31 mouse cellular contexts compared by ENCODE assay signal in the genomic region with DNA sequence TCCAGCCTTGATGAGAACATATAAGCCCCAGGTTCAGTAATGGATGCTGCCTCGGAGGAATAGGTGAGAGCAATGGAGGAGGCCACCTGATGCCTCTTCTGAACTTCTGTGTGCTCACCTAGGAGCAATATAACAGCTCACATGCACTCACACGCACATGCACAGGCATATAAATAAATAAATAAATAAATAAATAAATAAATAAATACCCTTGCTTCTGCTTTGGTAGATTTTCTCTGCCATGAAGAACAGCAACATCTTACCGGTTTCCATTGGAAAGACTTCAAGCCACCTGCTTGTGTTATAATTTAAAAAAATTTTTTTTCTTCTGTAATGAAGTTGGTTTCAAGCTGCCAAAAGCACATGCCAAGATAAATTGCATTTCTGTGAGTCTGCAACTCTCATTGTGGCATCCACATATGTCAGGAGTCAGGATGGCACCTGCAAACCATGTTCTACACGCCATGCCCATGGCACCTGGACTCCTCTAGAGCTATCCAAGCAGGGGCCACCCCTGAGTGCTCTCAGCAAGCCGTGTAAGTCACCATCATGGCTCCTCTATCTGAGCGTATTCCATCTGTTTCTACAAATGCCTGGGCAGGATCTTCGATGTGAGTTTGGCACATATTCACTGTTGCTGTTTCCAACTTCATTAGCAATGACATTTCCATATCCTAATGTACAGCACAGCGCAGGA.
DNase-seq lines count a peak whose midpoint lies in the region; ATAC-seq and TF ChIP-seq lines count a peak whose summit lies in the region.
"Had no signal": no experiment of that assay in that cellular context is flagged by ENCODE, and none has a peak within 500 bp of the region (broad histone marks: within the 10 kb centered on the region; RNA-seq: fewer than 3 reads in every experiment).

No protein-coding gene starts in this region.

- H3K9ac ChIP-seq in hindbrain, postnatal 0 days (replicated peaks; ENCODE audit: low read length), result no peak overlapping the region
- no peak overlapping the region for H3K9ac ChIP-seq in hindbrain, embryonic 14.5 days
- no peak overlapping the region for H3K9ac ChIP-seq in liver, postnatal 0 days (replicated peaks)
- H3K9ac ChIP-seq: embryonic facial prominence, embryonic 12.5 days; heart, embryonic 15.5 days; kidney, embryonic 15.5 days; liver, embryonic 15.5 days; lung, embryonic 15.5 days; neural tube, embryonic 12.5 days had no signal

- no peaks in the 10 kb centered on the region for H3K9me3 ChIP-seq in hindbrain, postnatal 0 days (ENCODE audit: low read length)
- H3K9me3 ChIP-seq in hindbrain, embryonic 14.5 days (ENCODE audit: control insufficient read depth, low read length), result no peaks in the 10 kb centered on the region
- H3K9me3 ChIP-seq in liver, postnatal 0 days (ENCODE audit: low read length), result 0 out of 2 replicates have a peak, but pooled peaks cover 3% of the 10 kb centered on the region
- H3K9me3 ChIP-seq: embryonic facial prominence, embryonic 12.5 days; G1E; heart, embryonic 10.5 days; heart, embryonic 15.5 days; kidney, embryonic 15.5 days; liver, embryonic 15.5 days; lung, embryonic 15.5 days; midbrain, embryonic 10.5 days; neural tube, embryonic 12.5 days had no signal

- no peaks in the 10 kb centered on the region for H3K36me3 ChIP-seq in hindbrain, postnatal 0 days (ENCODE audit: insufficient read depth, low read length)
- no peaks in the 10 kb centered on the region for H3K36me3 ChIP-seq in hindbrain, embryonic 14.5 days (replicated peaks; ENCODE audit: control insufficient read depth, insufficient read depth)
- H3K36me3 ChIP-seq in liver, postnatal 0 days (replicated peaks; ENCODE audit: insufficient read depth, low read length), result no peaks in the 10 kb centered on the region
- H3K36me3 ChIP-seq: embryonic facial prominence, embryonic 12.5 days; G1E; heart, embryonic 10.5 days; heart, embryonic 15.5 days; kidney, embryonic 15.5 days; liver, embryonic 15.5 days; lung, embryonic 15.5 days; midbrain, embryonic 10.5 days; neural tube, embryonic 12.5 days had no signal

- WGBS in hindbrain, postnatal 0 days, result 78% methylated on average over 8 of the region's 8 CpGs
- 90% methylated on average over 8 of the region's 8 CpGs for WGBS in hindbrain, embryonic 14.5 days
- 70% methylated on average over 8 of the region's 8 CpGs for WGBS in liver, postnatal 0 days (ENCODE audit: insufficient replicate concordance)

- H3K4me3 ChIP-seq in hindbrain, postnatal 0 days (ENCODE audit: low read length), result no peak overlapping the region
- H3K4me3 ChIP-seq in hindbrain, embryonic 14.5 days (replicated peaks; ENCODE audit: low read length), result no peak overlapping the region
- H3K4me3 ChIP-seq in liver, postnatal 0 days (ENCODE audit: low read depth, low read length), result no peak overlapping the region
- H3K4me3 ChIP-seq: embryonic facial prominence, embryonic 12.5 days; heart, embryonic 10.5 days; heart, embryonic 15.5 days; kidney, embryonic 15.5 days; liver, embryonic 15.5 days; lung, embryonic 15.5 days; midbrain, embryonic 10.5 days; myocyte; neural tube, embryonic 12.5 days had no signal

- H3K4me2 ChIP-seq in hindbrain, postnatal 0 days (ENCODE audit: low read depth, low read length), result no peak overlapping the region
- no peak overlapping the region for H3K4me2 ChIP-seq in hindbrain, embryonic 14.5 days (replicated peaks)
- H3K4me2 ChIP-seq in liver, postnatal 0 days (ENCODE audit: low read depth, low read length), result no peak overlapping the region
- H3K4me2 ChIP-seq: embryonic facial prominence, embryonic 12.5 days; heart, embryonic 15.5 days; kidney, embryonic 15.5 days; liver, embryonic 15.5 days; lung, embryonic 15.5 days; neural tube, embryonic 12.5 days had no signal

- no peak for TF ChIP-seq EP300 in liver, postnatal 0 days (IDR thresholded peaks at IDR 0.05; ENCODE audit: low read depth)

- no peaks in the 10 kb centered on the region for H3K27me3 ChIP-seq in hindbrain, postnatal 0 days (ENCODE audit: insufficient read depth, low read length)
- no peaks in the 10 kb centered on the region for H3K27me3 ChIP-seq in hindbrain, embryonic 14.5 days (ENCODE audit: control insufficient read depth, insufficient read depth, low read length)
- no peaks in the 10 kb centered on the region for H3K27me3 ChIP-seq in liver, postnatal 0 days (ENCODE audit: insufficient read depth, low read length)
- H3K27me3 ChIP-seq: embryonic facial prominence, embryonic 12.5 days; heart, embryonic 15.5 days; kidney, embryonic 15.5 days; liver, embryonic 15.5 days; lung, embryonic 15.5 days; neural tube, embryonic 12.5 days had no signal

- no peak overlapping the region for H3K27ac ChIP-seq in hindbrain, postnatal 0 days
- H3K27ac ChIP-seq in hindbrain, embryonic 14.5 days, result no peak overlapping the region
- no peak overlapping the region for H3K27ac ChIP-seq in liver, postnatal 0 days (ENCODE audit: low read depth)
- H3K27ac ChIP-seq: embryonic facial prominence, embryonic 12.5 days; heart, embryonic 10.5 days; heart, embryonic 15.5 days; kidney, embryonic 15.5 days; liver, embryonic 15.5 days; lung, embryonic 15.5 days; midbrain, embryonic 10.5 days; neural tube, embryonic 12.5 days had no signal

- no peak for TF ChIP-seq POLR2A in brain, embryonic 14.5 days (IDR thresholded peaks at IDR 0.05; ENCODE audit: borderline replicate concordance, extremely low read depth, insufficient read depth, insufficient read length, poor library complexity, severe bottlenecking)

- no peak for TF ChIP-seq CTCF in hindbrain, postnatal 0 days (IDR thresholded peaks at IDR 0.05; ENCODE audit: low read depth)
- TF ChIP-seq CTCF in brain, embryonic 14.5 days (IDR thresholded peaks at IDR 0.05; ENCODE audit: borderline replicate concordance, extremely low read depth, insufficient read depth, insufficient read length), result no peak
- TF ChIP-seq CTCF in liver, postnatal 0 days (IDR thresholded peaks at IDR 0.05; ENCODE audit: low read depth), result no peak

- DNase-seq in cerebellum, postnatal 14 days, result peak; percentile 12 to 31
- DNase-seq in cerebellum, adult 9-11 months, result no peak
- DNase-seq in hindbrain, postnatal 0 days (ENCODE audit: low spot score), result peak; percentile 8
- no peak for DNase-seq in hindbrain, embryonic 14.5 days (ENCODE audit: low spot score)
- DNase-seq in brain, embryonic 14.5 days (ENCODE audit: low read depth), result peak; percentile 71
- DNase-seq in layer of hippocampus, adult 9-11 months, result peak; percentile 25
- DNase-seq in liver, postnatal 0 days, result no peak
- no peak for DNase-seq in gastrocnemius, postnatal 4 days (ENCODE audit: low spot score in 2 of 2)
- DNase-seq: adrenal gland, adult 8-10 months; cerebellum, adult 2 months; embryo, embryonic 11 days; gastrocnemius, postnatal 14 days; heart, adult 11 months; kidney, adult 11 months; kidney, postnatal 36 days; liver; right cerebral cortex, adult 18-20 months; spleen, adult 18-20 months; thymus, postnatal 25 days had no signal

- no peak for ATAC-seq in hindbrain, postnatal 0 days
- ATAC-seq in hindbrain, embryonic 14.5 days (ENCODE audit: low FRiP score), result no peak
- ATAC-seq in liver, postnatal 0 days, result no peak
- ATAC-seq: inflammation-experienced regulatory T-cells, adult 6 months; midbrain, embryonic 16.5 days had no signal

- no peaks in the 10 kb centered on the region for H3K4me1 ChIP-seq in hindbrain, postnatal 0 days (ENCODE audit: insufficient read depth, low read length)
- no peaks in the 10 kb centered on the region for H3K4me1 ChIP-seq in hindbrain, embryonic 14.5 days (replicated peaks; ENCODE audit: control insufficient read depth, insufficient read depth, low read length)
- no peaks in the 10 kb centered on the region for H3K4me1 ChIP-seq in liver, postnatal 0 days (ENCODE audit: insufficient read depth)
- H3K4me1 ChIP-seq: heart, embryonic 10.5 days; heart, embryonic 15.5 days; kidney, embryonic 15.5 days; liver, embryonic 15.5 days; lung, embryonic 15.5 days; midbrain, embryonic 10.5 days; neural tube, embryonic 12.5 days had no signal

Comparison
In these comparisons a context has a peak if more than half of its experiments do, and no peak if none do; other contexts are left out.
1. DNase-seq: peak in cerebellum, postnatal 14 days (2 of 2), hindbrain, postnatal 0 days (single experiment), brain, embryonic 14.5 days (single experiment) and layer of hippocampus, adult 9-11 months (single experiment); none in cerebellum, adult 9-11 months (single experiment), hindbrain, embryonic 14.5 days (single experiment), liver, postnatal 0 days (single experiment) and gastrocnemius, postnatal 4 days (0 of 2).